Mouse (Mus musculus): ENCODE data around the gene Asphd2. TPM values are rescaled to one million over a fixed set of nuclear protein-coding genes. Genes with fewer than 3 reads are reported as not detected.
"Not testable (repeated sequence)": the region's sequence is repeated elsewhere in the genome, so short reads cannot be mapped to it uniquely, and the experiment has no call there.

Asphd2 gene
- 13.0 and 18.5 TPM in 2 replicates for polyA plus RNA-seq (2015; fragmentation: Nextera tagmentation; extraction: Ambion mirVana)

DNA sequence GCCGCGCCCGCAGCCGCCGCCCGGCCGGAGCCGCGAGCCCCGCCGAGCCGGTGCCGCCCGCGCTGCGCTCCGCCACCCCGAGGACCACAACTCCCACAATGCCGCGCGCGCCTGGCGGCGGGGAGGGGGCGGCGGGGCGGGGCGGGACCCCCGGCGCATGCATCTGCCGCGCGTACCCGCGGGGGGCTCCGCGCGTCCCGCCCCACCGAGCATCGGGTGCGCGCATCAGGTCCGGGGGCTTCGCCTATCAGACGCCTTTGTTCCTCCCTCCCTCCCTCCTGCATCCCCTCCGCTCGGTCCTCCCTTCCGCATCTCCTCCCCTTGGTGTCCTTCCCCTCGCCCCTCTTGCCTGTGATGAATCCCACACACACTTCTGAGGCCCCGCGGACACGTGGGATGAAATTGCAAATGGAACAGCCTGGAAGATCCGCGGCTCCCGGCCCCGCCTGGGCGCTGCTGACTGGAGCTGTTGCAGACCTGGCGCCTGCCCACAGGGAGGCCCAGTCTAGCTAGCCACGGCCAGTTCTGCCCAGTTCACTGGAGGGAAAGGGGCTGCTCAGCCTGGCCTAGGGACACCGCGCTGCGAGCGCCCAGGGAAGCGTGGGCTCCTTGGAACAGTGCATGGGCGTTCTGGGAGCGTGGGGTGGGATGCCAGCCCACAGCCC lies at the start of gene Asphd2:
Asphd2 (minus strand) TSS at position 88 of the 665 bp plus-strand sequence.
- Histone ChIP-seq H3K9me3 (no peaks in the 10 kb centered on the region), H3K4me2 (peak within 1 kb of the TSS; percentile 80), H3K36me3 (peaks cover 7% of the 10 kb centered on the region), H3K4me1 (peaks cover 18% of the 10 kb centered on the region), H3K4me3 (peak within 1 kb of the TSS; percentile 64), H3K27ac (peak within 1 kb of the TSS; percentile 75), H3K27me3 (peaks cover 23% of the 10 kb centered on the region), H3K9ac (peak within 1 kb of the TSS; percentile 51)
- ATAC-seq (ENCODE audit: insufficient number of reproducible peaks, low FRiP score, low TSS enrichment, low read depth), result peak; percentile 80
- under 1% methylated on average over 58 of the region's 67 CpGs for WGBS

DNA sequence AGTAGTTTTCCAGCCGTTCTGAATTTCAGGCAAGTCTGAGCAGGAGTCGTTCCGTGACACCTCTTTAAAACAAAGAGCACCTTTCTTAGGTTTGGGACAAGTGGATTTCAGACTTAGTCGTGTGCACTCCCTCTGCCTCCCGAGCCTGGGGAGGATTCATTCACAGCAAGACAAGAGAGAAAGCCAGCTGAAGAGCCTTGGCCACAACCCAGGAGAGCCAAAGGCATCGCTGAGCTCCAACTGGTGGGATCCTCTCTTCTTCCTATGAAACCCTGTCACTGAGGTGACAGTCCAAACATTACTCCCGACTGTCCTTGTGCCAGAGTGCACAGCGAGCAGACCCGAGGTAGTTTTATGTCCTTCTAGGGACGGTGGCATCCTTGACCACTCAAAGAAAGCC lies 43.9 kb upstream of the Asphd2 start:
- ATAC-seq (ENCODE audit: insufficient number of reproducible peaks, low FRiP score, low TSS enrichment, low read depth), result no peak
- 36% methylated on average over 10 of the region's 10 CpGs for WGBS
- H3K4me1 ChIP-seq, result no peaks in the 10 kb centered on the region

DNA sequence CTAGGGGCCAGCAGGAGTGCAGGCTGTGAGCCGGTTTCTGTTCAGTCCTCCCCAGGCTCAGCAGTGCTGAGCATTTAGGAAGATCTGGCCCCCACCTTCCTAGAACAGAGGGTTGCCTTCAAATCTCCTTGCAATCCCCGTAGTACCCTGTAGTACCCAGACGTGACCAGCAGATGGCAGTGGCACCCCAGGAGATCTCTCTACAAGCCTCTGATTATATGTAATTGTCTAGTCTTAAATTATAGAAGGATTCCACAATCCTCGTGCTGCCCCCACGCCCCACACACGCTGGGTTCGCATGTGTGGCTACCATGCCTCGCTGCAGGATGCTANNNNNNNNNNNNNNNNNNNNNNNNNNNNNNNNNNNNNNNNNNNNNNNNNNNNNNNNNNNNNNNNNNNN lies 38.3 kb upstream of the Asphd2 start:
- peaks cover 13% of the 10 kb centered on the region for H3K4me1 ChIP-seq
- no peaks in the 10 kb centered on the region for H3K9me3 ChIP-seq
- no peak overlapping the region for H3K9ac ChIP-seq
- H3K36me3 ChIP-seq, result no peaks in the 10 kb centered on the region
- H3K4me2 ChIP-seq, result no peak overlapping the region
- H3K27me3 ChIP-seq, result peaks cover 24% of the 10 kb centered on the region
- 2% methylated on average over 8 of the region's 8 CpGs for WGBS
- no peak for ATAC-seq (ENCODE audit: insufficient number of reproducible peaks, low FRiP score, low TSS enrichment, low read depth)
- H3K27ac ChIP-seq, result no peak overlapping the region
- no peak overlapping the region for H3K4me3 ChIP-seq

More for the DNA sequence above, 43.9 kb upstream of the Asphd2 start:
- H3K4me2 ChIP-seq, result no peak overlapping the region
- no peak overlapping the region for H3K9ac ChIP-seq
- H3K4me3 ChIP-seq, result no peak overlapping the region
- H3K36me3 ChIP-seq, result no peaks in the 10 kb centered on the region
- peaks cover 12% of the 10 kb centered on the region for H3K27me3 ChIP-seq
- no peaks in the 10 kb centered on the region for H3K9me3 ChIP-seq
- H3K27ac ChIP-seq, result no peak overlapping the region

DNA sequence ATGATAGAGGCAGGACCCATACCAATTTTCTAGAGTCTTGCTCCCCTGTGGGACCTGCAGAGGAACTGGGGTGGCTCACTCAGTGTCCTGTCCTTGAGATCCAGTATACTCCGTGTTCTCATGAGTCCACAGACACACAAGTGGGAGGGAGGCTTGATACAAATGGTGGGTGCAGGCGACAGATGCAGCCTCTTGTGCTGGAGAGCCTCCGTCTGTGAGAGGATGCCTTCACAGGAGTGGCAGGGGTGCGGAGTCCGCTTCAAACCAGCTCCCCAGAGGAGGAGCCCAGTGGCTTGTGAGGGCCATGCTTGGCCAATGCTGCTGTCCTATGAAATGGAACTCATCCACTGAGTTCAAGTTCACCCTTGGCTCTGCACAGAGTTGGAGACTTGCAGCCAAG lies 37.4 kb upstream of the Asphd2 start:
- Histone ChIP-seq H3K9ac (no peak overlapping the region), H3K4me2 (no peak overlapping the region), H3K4me3 (no peak overlapping the region), H3K4me1 (peaks cover 13% of the 10 kb centered on the region), H3K36me3 (no peaks in the 10 kb centered on the region), H3K9me3 (no peaks in the 10 kb centered on the region), H3K27me3 (peaks cover 24% of the 10 kb centered on the region), H3K27ac (no peak overlapping the region)
- 83% methylated on average over 5 of the region's 5 CpGs for WGBS
- no peak for ATAC-seq (ENCODE audit: insufficient number of reproducible peaks, low FRiP score, low TSS enrichment, low read depth)

DNA sequence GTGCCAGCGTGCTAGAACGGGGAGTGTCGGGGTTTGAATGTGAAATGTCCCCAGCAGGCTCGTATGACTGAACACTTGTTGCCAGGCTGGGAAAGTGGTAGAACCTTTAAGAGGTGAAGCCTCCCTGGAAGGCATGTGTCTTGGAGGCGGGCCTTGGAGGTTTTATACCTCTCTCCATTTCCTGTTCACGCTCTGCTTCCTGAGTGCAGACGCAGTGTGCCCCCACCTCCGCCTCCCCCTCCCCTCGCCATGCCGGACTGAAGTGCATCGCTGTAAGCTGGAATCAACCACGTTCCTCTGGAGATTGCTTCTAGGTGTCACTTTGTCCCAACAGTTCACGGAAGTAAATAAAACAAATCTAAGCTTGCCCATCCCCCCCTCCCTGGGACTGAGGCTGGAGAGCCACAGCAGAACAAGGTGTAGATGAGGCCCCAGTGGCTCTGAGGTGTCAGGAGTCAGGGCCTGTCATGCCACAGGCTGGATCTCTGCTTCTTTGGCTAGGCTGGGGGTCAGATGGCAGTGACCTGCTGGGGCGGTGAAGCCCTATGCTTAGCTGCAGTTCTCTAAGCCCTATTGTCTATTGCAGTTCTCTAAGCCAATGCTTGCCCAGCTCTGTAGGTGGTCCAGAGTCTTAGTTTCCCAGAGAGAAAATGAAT lies 36.6 kb upstream of the Asphd2 start:
- peaks cover 13% of the 10 kb centered on the region for H3K4me1 ChIP-seq
- H3K36me3 ChIP-seq, result no peaks in the 10 kb centered on the region
- WGBS, result 17% methylated on average over 14 of the region's 14 CpGs
- H3K27me3 ChIP-seq, result peaks cover 31% of the 10 kb centered on the region
- no peaks in the 10 kb centered on the region for H3K9me3 ChIP-seq
- H3K4me3 ChIP-seq, result peak overlapping the region; percentile 3; the same call in 1 of the 2 replicates
- no peak overlapping the region for H3K9ac ChIP-seq
- H3K4me2 ChIP-seq, result peak overlapping the region; percentile 30
- H3K27ac ChIP-seq, result no peak overlapping the region
- no peak for ATAC-seq (ENCODE audit: insufficient number of reproducible peaks, low FRiP score, low TSS enrichment, low read depth)

DNA sequence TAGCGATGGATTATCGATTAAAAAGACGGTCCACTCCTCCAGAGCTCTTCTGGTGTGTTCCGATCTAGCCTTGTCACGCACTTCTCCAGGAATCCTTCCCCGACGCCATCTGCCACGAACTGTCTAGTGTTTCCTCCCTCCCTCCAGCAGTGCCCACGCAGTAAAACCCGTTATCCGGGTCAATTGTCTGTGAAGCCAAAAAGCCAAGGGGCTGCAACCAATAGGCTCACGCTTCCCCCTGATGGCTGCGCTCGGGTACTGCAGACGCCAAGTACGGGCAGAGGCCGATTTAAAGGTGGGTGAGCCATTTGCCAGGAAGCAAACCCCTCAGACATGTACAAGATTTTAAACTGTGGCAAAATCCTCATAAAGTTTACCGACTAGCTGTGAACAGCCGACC lies 34.3 kb upstream of the Asphd2 start:
- Histone ChIP-seq H3K36me3 (no peaks in the 10 kb centered on the region), H3K9ac (no peak overlapping the region), H3K27ac (no peak overlapping the region), H3K27me3 (peaks cover 39% of the 10 kb centered on the region), H3K4me3 (no peak overlapping the region), H3K4me2 (peak overlapping the region; percentile 27; the same call in 1 of the 2 replicates), H3K4me1 (peaks cover 13% of the 10 kb centered on the region), H3K9me3 (no peaks in the 10 kb centered on the region)
- WGBS, result 13% methylated on average over 19 of the region's 19 CpGs
- no peak for ATAC-seq (ENCODE audit: insufficient number of reproducible peaks, low FRiP score, low TSS enrichment, low read depth)

DNA sequence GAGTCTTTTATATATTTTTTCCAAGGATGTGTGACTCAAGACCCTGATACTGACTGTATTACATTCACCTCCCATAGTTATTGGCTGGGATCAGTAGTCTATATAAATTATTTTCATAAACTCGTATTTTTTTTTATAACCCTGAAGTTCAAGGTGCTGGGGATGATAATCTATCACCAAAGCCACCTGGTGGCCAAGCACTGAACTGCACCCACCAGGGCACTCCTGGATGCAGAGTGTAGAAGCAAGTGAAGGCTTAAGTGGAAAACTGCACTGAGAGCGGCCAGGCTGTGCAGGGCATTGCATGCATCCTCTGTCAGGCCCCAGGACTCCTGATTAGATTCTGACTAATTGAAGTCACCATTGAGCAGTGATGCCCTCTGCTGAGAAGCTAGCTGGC lies 32.6 kb upstream of the Asphd2 start:
- H3K4me1 ChIP-seq, result peaks cover 13% of the 10 kb centered on the region
- 44% methylated on average over 2 of the region's 2 CpGs for WGBS
- no peak overlapping the region for H3K4me2 ChIP-seq
- no peaks in the 10 kb centered on the region for H3K36me3 ChIP-seq
- H3K27me3 ChIP-seq, result peaks cover 40% of the 10 kb centered on the region
- no peak for ATAC-seq (ENCODE audit: insufficient number of reproducible peaks, low FRiP score, low TSS enrichment, low read depth)
- H3K27ac ChIP-seq, result no peak overlapping the region
- no peak overlapping the region for H3K9ac ChIP-seq
- no peaks in the 10 kb centered on the region for H3K9me3 ChIP-seq
- no peak overlapping the region for H3K4me3 ChIP-seq

DNA sequence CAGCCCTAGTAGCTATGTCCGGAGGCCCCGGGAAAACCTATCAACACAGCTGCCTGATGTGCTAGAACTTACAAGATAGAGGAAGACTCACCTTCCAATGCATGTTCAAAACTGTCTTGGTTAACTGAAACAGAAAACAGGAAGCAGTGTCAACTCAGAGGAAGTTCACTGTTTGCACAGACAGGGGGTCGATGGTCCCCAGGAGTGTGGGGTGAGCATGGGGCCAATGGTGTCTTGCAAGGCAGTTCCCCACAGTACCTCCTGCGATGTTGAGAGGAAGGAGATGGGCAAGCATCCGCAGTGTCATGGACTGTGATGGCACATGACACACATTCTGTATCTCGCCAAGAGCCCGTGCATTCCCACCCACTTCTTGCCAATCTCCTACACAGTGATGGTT lies 32.0 kb upstream of the Asphd2 start:
- peaks cover 35% of the 10 kb centered on the region for H3K27me3 ChIP-seq
- H3K4me2 ChIP-seq, result no peak overlapping the region
- no peak overlapping the region for H3K4me3 ChIP-seq
- no peak overlapping the region for H3K9ac ChIP-seq
- H3K4me1 ChIP-seq, result peaks cover 13% of the 10 kb centered on the region
- ATAC-seq (ENCODE audit: insufficient number of reproducible peaks, low FRiP score, low TSS enrichment, low read depth), result no peak
- no peak overlapping the region for H3K27ac ChIP-seq
- H3K36me3 ChIP-seq, result no peaks in the 10 kb centered on the region
- H3K9me3 ChIP-seq, result no peaks in the 10 kb centered on the region
- 78% methylated on average over 7 of the region's 7 CpGs for WGBS

DNA sequence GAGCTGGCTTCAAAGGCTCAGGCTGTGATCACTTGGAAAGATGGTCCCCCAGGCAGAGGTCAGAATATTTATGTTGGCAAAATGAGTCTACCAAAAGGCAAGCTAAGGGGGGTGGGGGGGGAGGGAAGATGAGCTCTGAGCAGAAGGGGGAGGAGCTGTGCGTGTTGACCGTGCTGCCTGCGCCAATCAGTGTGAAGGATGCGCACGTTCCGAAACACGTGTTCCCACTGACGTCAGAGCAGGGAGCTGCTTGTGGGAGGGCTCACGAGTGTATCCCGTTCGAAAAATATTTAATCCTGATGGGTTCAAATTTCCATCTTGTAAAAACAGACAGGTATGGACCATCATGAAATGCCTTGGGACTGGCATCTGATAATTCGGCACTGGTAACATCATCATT lies 24.9 kb upstream of the Asphd2 start:
- ATAC-seq (ENCODE audit: insufficient number of reproducible peaks, low FRiP score, low TSS enrichment, low read depth), result no peak
- peaks cover 15% of the 10 kb centered on the region for H3K27me3 ChIP-seq
- WGBS, result 24% methylated on average over 12 of the region's 12 CpGs
- H3K4me1 ChIP-seq, result no peaks in the 10 kb centered on the region
- H3K27ac ChIP-seq, result no peak overlapping the region
- H3K9ac ChIP-seq, result no peak overlapping the region
- no peaks in the 10 kb centered on the region for H3K9me3 ChIP-seq
- no peak overlapping the region for H3K4me3 ChIP-seq
- no peaks in the 10 kb centered on the region for H3K36me3 ChIP-seq
- H3K4me2 ChIP-seq, result no peak overlapping the region

DNA sequence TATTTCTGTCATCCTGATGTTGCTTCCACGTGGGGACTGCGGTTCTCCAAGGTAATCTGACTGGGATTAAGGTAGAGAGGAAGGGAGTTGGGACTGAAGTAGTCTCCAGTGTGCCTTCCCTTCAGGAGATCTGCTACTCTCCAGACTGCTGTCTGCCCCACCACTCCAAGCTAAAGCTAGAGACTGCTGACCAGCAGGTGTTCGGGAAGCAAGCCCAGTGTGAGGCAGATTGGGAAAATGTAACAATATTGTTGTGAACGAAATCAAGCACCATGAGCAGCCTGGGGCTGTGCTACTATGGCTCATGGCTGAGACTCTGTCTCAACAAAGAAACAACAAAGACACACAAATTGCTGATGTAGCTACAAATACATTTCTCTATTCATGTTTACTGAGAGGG lies 23.4 kb upstream of the Asphd2 start:
- Histone ChIP-seq H3K36me3 (no peaks in the 10 kb centered on the region), H3K27ac (no peak overlapping the region), H3K27me3 (peaks cover 4% of the 10 kb centered on the region; the same call in 1 of the 2 replicates), H3K4me3 (no peak overlapping the region), H3K9ac (no peak overlapping the region), H3K4me2 (no peak overlapping the region), H3K9me3 (no peaks in the 10 kb centered on the region), H3K4me1 (no peaks in the 10 kb centered on the region)
- ATAC-seq (ENCODE audit: insufficient number of reproducible peaks, low FRiP score, low TSS enrichment, low read depth), result no peak
- 53% methylated on average over 4 of the region's 4 CpGs for WGBS

DNA sequence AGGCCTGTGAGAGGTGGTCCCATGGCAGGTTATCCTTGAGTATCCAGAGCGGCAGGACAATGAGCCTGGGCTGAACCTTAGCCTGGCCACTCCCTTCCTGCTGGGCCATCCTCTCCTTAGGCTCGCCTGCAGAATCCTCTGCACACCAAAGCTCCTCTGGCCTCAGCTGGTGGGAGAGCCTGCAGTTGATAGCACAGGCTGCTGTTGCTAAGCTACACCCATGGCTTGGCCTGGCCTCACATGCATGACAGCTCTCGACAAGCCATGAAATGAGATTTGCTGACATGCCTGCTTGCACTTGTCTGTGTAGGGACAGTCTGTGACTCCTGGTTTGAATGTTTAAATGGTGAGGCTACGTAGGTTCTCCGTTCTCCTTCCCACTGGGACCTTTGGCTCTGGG lies 22.0 kb upstream of the Asphd2 start:
- 70% methylated on average over 5 of the region's 5 CpGs for WGBS
- no peaks in the 10 kb centered on the region for H3K9me3 ChIP-seq
- no peak for ATAC-seq (ENCODE audit: insufficient number of reproducible peaks, low FRiP score, low TSS enrichment, low read depth)
- H3K4me2 ChIP-seq, result no peak overlapping the region
- H3K4me1 ChIP-seq, result peaks cover 4% of the 10 kb centered on the region
- no peaks in the 10 kb centered on the region for H3K36me3 ChIP-seq
- H3K9ac ChIP-seq, result no peak overlapping the region
- H3K4me3 ChIP-seq, result no peak overlapping the region
- H3K27ac ChIP-seq, result no peak overlapping the region
- peaks cover 13% of the 10 kb centered on the region for H3K27me3 ChIP-seq

DNA sequence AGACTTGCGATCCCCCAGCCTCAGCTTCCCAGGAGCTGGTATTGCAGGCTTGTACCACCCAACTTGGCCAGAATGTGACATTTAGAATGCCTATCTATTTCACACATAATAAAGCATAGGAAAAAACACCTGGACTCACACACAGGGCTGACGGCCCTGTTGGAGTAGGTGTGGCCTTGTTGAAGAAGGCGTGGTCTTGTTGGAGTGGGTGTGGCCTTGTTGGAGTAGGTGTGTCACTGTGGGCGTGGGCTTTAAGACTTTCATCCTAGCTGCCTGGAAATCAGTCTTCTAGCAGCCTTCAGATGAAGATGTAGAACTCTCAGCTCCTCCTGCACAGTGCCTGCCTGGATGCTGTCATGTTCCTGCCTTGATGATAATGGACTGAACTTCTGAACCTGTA lies 18.1 kb upstream of the Asphd2 start:
- H3K4me1 ChIP-seq; H3K27ac ChIP-seq; ATAC-seq (ENCODE audit: insufficient number of reproducible peaks, low FRiP score, low TSS enrichment, low read depth); H3K4me2 ChIP-seq; H3K4me3 ChIP-seq; H3K36me3 ChIP-seq; H3K9me3 ChIP-seq; H3K9ac ChIP-seq: not testable (repeated sequence)
- H3K27me3 ChIP-seq, result peaks cover 24% of the 10 kb centered on the region
- 68% methylated on average over 4 of the region's 4 CpGs for WGBS
